Mouse (Mus musculus) MEL (cell line): ENCODE data around the gene Traf3ip2. TPM values are rescaled to one million over a fixed set of nuclear protein-coding genes. Genes with fewer than 3 reads are reported as not detected.

Experiments used
- DNase-seq: peaks from one replicate; pipeline ENCODE4 v3.0.0; 2011; ENCODE audit warnings: low read depth, low spot score
- H3K27ac ChIP-seq: 2 replicates; pipeline ENCODE4 v1.5.1; 2012; ENCODE audit warnings: low read depth, mild to moderate bottlenecking, control low read depth, low read length, moderate library complexity; ENCODE audit not compliant: control insufficient read depth
- H3K27me3 ChIP-seq, 2 experiments: fragments of 150-350 bp in 1 of 2; sonication (generic) in 1 of 2; 2 replicates each; pipeline ENCODE4 v1.6.1; 2012; ENCODE audit warnings: low read length in 2 of 2, mild to moderate bottlenecking in 2 of 2, improper control_type of control experiment in 1 of 2, moderate library complexity in 1 of 2; ENCODE audit not compliant: insufficient read depth in 2 of 2, control insufficient read depth in 1 of 2
- H3K36me3 ChIP-seq, 2 experiments: 2 replicates each; pipeline ENCODE4 v1.6.1; 2012 to 2014; ENCODE audit warnings: low read length in 2 of 2, improper control_type of control experiment in 1 of 2, inconsistent platforms in 1 of 2, mild to moderate bottlenecking in 1 of 2; ENCODE audit not compliant: insufficient read depth in 2 of 2, control insufficient read depth in 1 of 2
- H3K4me1 ChIP-seq, 2 experiments: fragments of 150-350 bp in 1 of 2; sonication (generic) in 1 of 2; 2 replicates each; pipeline ENCODE4 v1.6.1; 2012; ENCODE audit warnings: low read length in 2 of 2, improper control_type of control experiment in 1 of 2, mild to moderate bottlenecking in 1 of 2; ENCODE audit not compliant: insufficient read depth in 2 of 2, control insufficient read depth in 1 of 2
- H3K4me3 ChIP-seq, 2 experiments: fragments of 150-350 bp in 1 of 2; sonication (generic) in 1 of 2; 2 replicates each; pipeline ENCODE4 v1.5.1; 2012; ENCODE audit warnings: low read depth in 2 of 2, low read length in 2 of 2, mild to moderate bottlenecking in 2 of 2, moderate library complexity in 2 of 2, control low read depth in 1 of 2, improper control_type of control experiment in 1 of 2; ENCODE audit not compliant: control insufficient read depth in 1 of 2, insufficient read depth in 1 of 2
- H3K79me2 ChIP-seq: 2 replicates; pipeline ENCODE4 v1.6.1; 2012; ENCODE audit warnings: mild to moderate bottlenecking, low read length, moderate library complexity; ENCODE audit not compliant: control insufficient read depth, poor library complexity, insufficient read depth
- H3K9ac ChIP-seq: 2 replicates; pipeline ENCODE4 v1.6.1; 2012; ENCODE audit warnings: low read depth, mild to moderate bottlenecking, control low read depth, low read length, moderate library complexity; ENCODE audit not compliant: control insufficient read depth, poor library complexity, severe bottlenecking
- H3K9me3 ChIP-seq: fragments of 150-350 bp; sonication (generic); replicated peaks from 2 replicates; pipeline ENCODE4 v1.6.1; 2012; ENCODE audit warnings: mild to moderate bottlenecking, low read length, improper control_type of control experiment, moderate library complexity; ENCODE audit not compliant: insufficient read depth
- TAL1 ChIP-seq: IDR thresholded peaks from 2 replicates; pipeline ENCODE4 v1.6.1; 2012; ENCODE audit warnings: mild to moderate bottlenecking, inconsistent platforms, low read length, moderate library complexity, mixed read lengths
- ZNF384 ChIP-seq: IDR thresholded peaks from 2 replicates; pipeline ENCODE4 v1.6.1; 2012; ENCODE audit warnings: low read depth, mild to moderate bottlenecking, inconsistent platforms, low read length, improper control_type of control experiment
- polyA plus RNA-seq, 2 experiments: library from polyadenylated mRNA; stranded (reverse) in 1 of 2; unstranded in 1 of 2; fragments of >175 nt in 1 of 2; fragments of >200 nt in 1 of 2; gene quantifications; 2 replicates each; pipeline versions ENCODE4 v1.2.1 to v1.2.4; 2012; ENCODE audit warnings: low replicate concordance in 2 of 2, low read depth in 1 of 2; ENCODE audit not compliant: insufficient read length in 2 of 2, insufficient read depth in 1 of 2, missing spikeins in 1 of 2
- total RNA-seq: library from RNA; depleted of rRNA; stranded (reverse); fragments of 300-350 nt; gene quantifications from 2 replicates; pipeline ENCODE4 v1.2.3, GENCODE M21; 2012; rRNA removed

Traf3ip2 gene
- total and polyA plus RNA-seq, 3 experiments, result 1.3 to 3.0 TPM; not detected in 1

DNA sequence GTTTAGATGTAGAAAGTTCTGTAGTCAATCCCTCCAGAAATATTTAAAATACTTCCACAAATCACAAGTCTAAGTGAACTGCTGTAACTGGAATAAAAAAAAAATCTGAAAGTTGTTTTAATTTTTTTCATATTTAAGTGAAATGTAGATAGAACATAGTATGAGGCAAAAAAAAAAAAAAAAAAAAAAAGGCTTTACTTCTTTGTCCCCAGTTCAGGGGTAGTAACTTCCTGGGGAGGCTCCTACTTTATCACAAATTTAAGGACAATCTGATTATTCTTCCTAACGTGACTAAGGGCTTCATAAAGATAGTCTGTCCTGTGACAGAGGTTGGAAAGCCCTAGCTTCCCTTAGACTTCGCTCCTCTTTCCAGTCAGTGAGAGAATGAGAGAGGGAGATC lies 79.4 kb downstream of the Traf3ip2 start:
- no peaks in the 10 kb centered on the region for H3K27me3 ChIP-seq
- H3K4me3 ChIP-seq, result no peak overlapping the region
- no peaks in the 10 kb centered on the region; a peak in 1 of 4 replicates for H3K4me1 ChIP-seq
- no peak for DNase-seq
- no peak overlapping the region for H3K27ac ChIP-seq
- H3K9ac ChIP-seq, result no peak overlapping the region
- TF ChIP-seq ZNF384, result peak; percentile 68
- no peak for TF ChIP-seq TAL1
- TF ChIP-seq, all 39 proteins: peak for 1
- H3K79me2 ChIP-seq, result no peaks in the 10 kb centered on the region
- H3K9me3 ChIP-seq, result no peaks in the 10 kb centered on the region
- no peaks in the 10 kb centered on the region for H3K36me3 ChIP-seq

Other genes with a start within 250 kb of the Traf3ip2 start
- not detected in 2 replicates for gene Fyn, start 244.1 kb upstream of the Traf3ip2 start, total RNA-seq
- gene Fyn, start 244.1 kb upstream of the Traf3ip2 start, polyA plus RNA-seq, result under 1 TPM in 1 of 2 experiments, not detected in 1; 0.03 TPM
- 6.9 and 9.3 TPM in 2 replicates for gene Rev3l, start 119.2 kb downstream of the Traf3ip2 start, total RNA-seq
- 10 to 100 TPM; 12.4 to 71.5 TPM for gene Rev3l, start 119.2 kb downstream of the Traf3ip2 start, polyA plus RNA-seq